Mouse (Mus musculus) heart, postnatal 25 days (tissue): ENCODE data around the gene Fam126b. TPM values are rescaled to one million over a fixed set of nuclear protein-coding genes. Genes with fewer than 3 reads are reported as not detected.
"Not testable (repeated sequence)": the region's sequence is repeated elsewhere in the genome, so short reads cannot be mapped to it uniquely, and the experiment has no call there.

Experiments used
- DNase-seq: peaks from one replicate; pipeline ENCODE4 v3.0.0; 2022; ENCODE audit warnings: low spot score
- intact Hi-C: fragments of 180-260 bp; cut with DNase I; formaldehyde crosslinking; loops from one replicate; pipeline ENCODE4 v1.15.1; 2025
- total RNA-seq, 2 experiments: library from RNA; stranded (reverse); gene quantifications; 2 replicates each; pipeline ENCODE4 v1.2.3; 2021

The Fam126b gene
- total RNA-seq: 10 to 100 TPM; 12.5 to 18.1 TPM

GRCm38 (mm10) chr1:58586171-58586997, at the start of gene Fam126b, which contains the start of gene Ndufb3:
Gene Fam126b, minus strand, starts transcription at chr1:58586323.
Gene Ndufb3, plus strand, starts transcription at chr1:58586384.
- intact Hi-C loops: loop anchor here (10.0 kb wide), 1 partner anchor 388 kb away; the partner anchor contains the start of genes Stradb and Trak2
- peak; percentile 83 for DNase-seq

GRCm38 (mm10) chr1:58628847-58629246, 42.7 kb upstream of the Fam126b start:
- DNase-seq, intact Hi-C loops: not testable (repeated sequence)

- no peak for DNase-seq
- intact Hi-C loops: no loop called here
Measured at GRCm38 (mm10) chr1:58621996-58622748, 36.0 kb upstream of the Fam126b start.

- intact Hi-C loops: no loop called here
- DNase-seq: no peak
Measured at GRCm38 (mm10) chr1:58621251-58621650, 35.1 kb upstream of the Fam126b start.

GRCm38 (mm10) chr1:58618766-58619165, 32.6 kb upstream of the Fam126b start:
- intact Hi-C loops: no loop called here
- no peak for DNase-seq

- intact Hi-C loops: no loop called here
- DNase-seq: no peak
Measured at GRCm38 (mm10) chr1:58617978-58618668, 32.0 kb upstream of the Fam126b start.

GRCm38 (mm10) chr1:58617076-58617475, 31.0 kb upstream of the Fam126b start:
- intact Hi-C loops: no loop called here
- DNase-seq: no peak

- intact Hi-C loops: no loop called here
- no peak for DNase-seq
Measured at GRCm38 (mm10) chr1:58616176-58616575, 30.1 kb upstream of the Fam126b start.

GRCm38 (mm10) chr1:58615146-58615545, 29.0 kb upstream of the Fam126b start:
- no peak for DNase-seq
- intact Hi-C loops: no loop called here

GRCm38 (mm10) chr1:58614424-58614823, 28.3 kb upstream of the Fam126b start:
- DNase-seq: no peak
- intact Hi-C loops: no loop called here

GRCm38 (mm10) chr1:58613786-58614185, 27.7 kb upstream of the Fam126b start:
- intact Hi-C loops: no loop called here

GRCm38 (mm10) chr1:58610611-58611010, 24.5 kb upstream of the Fam126b start:
- intact Hi-C loops: no loop called here
- no peak for DNase-seq

More at GRCm38 (mm10) chr1:58613786-58614185, 27.7 kb upstream of the Fam126b start:
- DNase-seq: no peak

- DNase-seq: no peak
- intact Hi-C loops: no loop called here
Measured at GRCm38 (mm10) chr1:58610166-58610565, 24.0 kb upstream of the Fam126b start.

GRCm38 (mm10) chr1:58609591-58609990, 23.5 kb upstream of the Fam126b start:
- intact Hi-C loops, DNase-seq: not testable (repeated sequence)

GRCm38 (mm10) chr1:58603738-58604137, 17.6 kb upstream of the Fam126b start:
- DNase-seq: no peak
- intact Hi-C loops: no loop called here

- intact Hi-C loops: no loop called here
- DNase-seq: no peak
Measured at GRCm38 (mm10) chr1:58602681-58603080, 16.6 kb upstream of the Fam126b start.

GRCm38 (mm10) chr1:58587491-58587890, 1.4 kb upstream of the Fam126b start:
- no peak for DNase-seq
- intact Hi-C loops: loop anchor here (10.0 kb wide), 1 partner anchor 387 kb away; the partner anchor contains the start of genes Stradb and Trak2

- intact Hi-C loops: loop anchor here (10.0 kb wide), 1 partner anchor 389 kb away; the partner anchor contains the start of genes Stradb and Trak2
- no peak for DNase-seq
Measured at GRCm38 (mm10) chr1:58585373-58586170, 551 bp downstream of the Fam126b start.

GRCm38 (mm10) chr1:58584271-58584670, 1.9 kb downstream of the Fam126b start:
- intact Hi-C loops: loop anchor here (10.0 kb wide), 1 partner anchor 391 kb away; the partner anchor contains the start of genes Stradb and Trak2
- DNase-seq: no peak
